Mouse (Mus musculus) heart, embryonic 16.5 days (tissue): Measurements from ENCODE around the gene Pmm1. TPM values are rescaled to one million over a fixed set of nuclear protein-coding genes. Genes with fewer than 3 reads are reported as not detected.
A peak's percentile ranks its signal among the peaks of the same experiment; 100 is the strongest.

Source experiments
- ATAC-seq: fragments of 200-750 bp; cut with Nextera tagmentation; replicated peaks from 2 replicates; pipeline ENCODE4 v1.8.0; 2017; ENCODE audit warnings: moderate number of reproducible peaks; ENCODE audit not compliant: insufficient read depth, low FRiP score; ENCODE audit errors: extremely low read depth
- H3K27ac ChIP-seq: fragments of 300-500 bp; sonication (generic); 2 replicates; pipeline ENCODE4 v1.5.1; 2014; ENCODE audit warnings: mild to moderate bottlenecking, low read length, control low read depth, moderate library complexity
- H3K27me3 ChIP-seq: fragments of 300-500 bp; sonication (generic); 2 replicates; pipeline ENCODE4 v1.6.1; 2014; ENCODE audit warnings: low read length, mixed read lengths; ENCODE audit not compliant: control insufficient read depth, insufficient read depth
- H3K36me3 ChIP-seq: fragments of 300-500 bp; sonication (generic); 2 replicates; pipeline ENCODE4 v1.6.1; 2014; ENCODE audit not compliant: control insufficient read depth, insufficient read depth
- H3K4me1 ChIP-seq: fragments of 300-500 bp; sonication (generic); 2 replicates; pipeline ENCODE4 v1.6.1; 2014; ENCODE audit warnings: low read length, mixed read lengths; ENCODE audit not compliant: control insufficient read depth, insufficient read depth
- H3K4me2 ChIP-seq: fragments of 300-500 bp; sonication (generic); 2 replicates; pipeline ENCODE4 v1.6.1; 2014; ENCODE audit warnings: low read depth, mild to moderate bottlenecking, control low read depth, low read length
- H3K4me3 ChIP-seq: fragments of 300-500 bp; sonication (generic); 2 replicates; pipeline ENCODE4 v1.5.1; 2014; ENCODE audit warnings: mild to moderate bottlenecking, control low read depth, low read length
- H3K9ac ChIP-seq: fragments of 300-500 bp; sonication (generic); 2 replicates; pipeline ENCODE4 v1.6.1; 2014; ENCODE audit warnings: low read length, control low read depth
- H3K9me3 ChIP-seq: fragments of 300-500 bp; sonication (generic); replicated peaks from 2 replicates; pipeline ENCODE4 v1.6.1; 2016; ENCODE audit warnings: low read length; ENCODE audit not compliant: control insufficient read depth
- WGBS: fragments of 180-500 bp; shearing (Covaris S2); extraction: QIAGEN DNeasy Blood & Tissue Kit; methylation state at CpG from one replicate; pipeline ENCODE4 v1.1.7; 2014; 5-methylcytosine and 5-hydroxymethylcytosine counted together
- polyA plus RNA-seq: library from polyadenylated mRNA; unstranded; fragments of >200 nt; fragmentation: Nextera tagmentation; extraction: Ambion mirVana; gene quantifications from 2 replicates; pipeline ENCODE4 v1.2.1, GENCODE M21; 2015

The Pmm1 gene
- polyA plus RNA-seq, 1 experiment from 2014 or later: 22.4 TPM

DNA sequence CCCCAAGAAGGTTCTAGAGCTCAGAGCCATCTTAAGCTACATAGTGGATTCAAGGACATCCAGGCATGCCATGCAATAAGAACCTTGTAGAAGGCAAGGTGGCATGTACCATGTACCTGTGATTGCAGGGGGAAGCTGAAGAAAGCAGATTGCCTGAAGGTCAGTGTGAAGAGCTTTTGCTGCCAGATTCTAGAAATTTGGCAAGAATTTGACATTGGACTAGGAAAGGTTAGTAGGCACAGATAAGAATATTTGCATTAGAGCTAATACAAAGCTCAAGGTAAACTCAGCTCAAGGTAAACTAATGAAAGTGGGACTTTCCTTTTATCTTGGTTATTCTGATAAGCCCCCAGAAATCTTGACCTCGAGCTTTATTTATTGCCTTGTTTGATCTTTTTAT lies 3.5 kb upstream of the Pmm1 start:
- Histone ChIP-seq H3K4me3 (no peak overlapping the region), H3K36me3 (no peaks in the 10 kb centered on the region), H3K9me3 (no peaks in the 10 kb centered on the region), H3K4me1 (peaks cover 6% of the 10 kb centered on the region; the same call in 1 of the 2 replicates), H3K9ac (no peak overlapping the region), H3K27ac (no peak overlapping the region), H3K27me3 (no peaks in the 10 kb centered on the region), H3K4me2 (no peak overlapping the region)
- 49% methylated on average over 1 of the region's 1 CpGs for WGBS
- ATAC-seq: no peak

- peak overlapping the region; percentile 100 for H3K4me2 ChIP-seq
- H3K36me3 ChIP-seq: no peaks in the 10 kb centered on the region
- ATAC-seq: no peak
- no peaks in the 10 kb centered on the region for H3K9me3 ChIP-seq
- H3K27ac ChIP-seq: no peak overlapping the region; the same call in 1 of the 2 replicates
- 3% methylated on average over 7 of the region's 8 CpGs for WGBS
- H3K9ac ChIP-seq: peak overlapping the region; percentile 59
- H3K4me3 ChIP-seq: peak overlapping the region; percentile 78
- peaks cover 6% of the 10 kb centered on the region; the same call in 1 of the 2 replicates for H3K4me1 ChIP-seq
- no peaks in the 10 kb centered on the region for H3K27me3 ChIP-seq
These were observed 335 bp upstream of the Pmm1 start for GRCm38 (mm10) chr15:81961078-81961451.

DNA sequence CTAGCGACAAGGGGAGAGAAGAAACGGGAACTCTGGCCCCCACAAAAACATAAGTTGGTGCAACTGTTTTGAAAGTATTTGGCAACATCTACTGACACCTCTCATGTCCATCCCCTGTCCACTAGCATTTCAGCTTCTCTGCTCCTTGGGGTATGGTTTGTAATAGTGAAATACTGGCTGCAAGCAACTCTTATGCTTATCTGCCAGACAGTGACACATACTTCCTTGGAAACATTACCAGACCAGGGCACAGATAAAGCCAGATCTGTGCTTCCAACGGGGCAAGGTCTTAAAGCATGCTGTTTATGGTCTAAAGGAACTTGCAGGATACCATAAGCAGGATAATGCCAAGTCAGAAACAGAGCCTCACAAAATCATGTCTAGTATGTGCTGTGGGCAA lies 1.8 kb downstream of the Pmm1 start:
- peaks cover 6% of the 10 kb centered on the region; the same call in 1 of the 2 replicates for H3K4me1 ChIP-seq
- no peak overlapping the region for H3K4me2 ChIP-seq
- H3K4me3 ChIP-seq: no peak overlapping the region
- H3K9ac ChIP-seq: no peak overlapping the region
- 63% methylated on average over 3 of the region's 3 CpGs for WGBS
- 0 out of 2 replicates have a peak, but pooled peaks cover 3% of the 10 kb centered on the region for H3K36me3 ChIP-seq
- ATAC-seq: no peak
- H3K27ac ChIP-seq: no peak overlapping the region
- H3K9me3 ChIP-seq: no peaks in the 10 kb centered on the region
- H3K27me3 ChIP-seq: no peaks in the 10 kb centered on the region

DNA sequence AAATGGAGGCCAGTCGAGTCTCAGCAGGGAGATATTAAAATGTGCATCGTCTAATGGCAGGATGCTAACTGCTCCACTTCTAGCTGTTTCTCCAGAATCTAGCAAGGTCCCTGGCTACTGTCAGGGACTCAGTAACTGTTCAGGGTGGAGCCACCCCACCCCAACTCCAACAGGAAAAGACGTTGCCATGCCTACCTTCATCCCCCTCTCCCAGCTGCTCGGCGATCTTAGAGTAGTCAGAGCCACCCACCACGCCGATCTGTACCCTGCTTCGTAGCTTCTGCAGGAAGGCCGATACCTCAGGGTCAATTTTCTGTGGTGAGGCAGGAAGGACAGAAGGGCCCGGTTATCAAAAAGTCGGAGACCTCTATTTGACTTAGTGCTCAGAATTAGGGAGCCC lies 3.1 kb downstream of the Pmm1 start:
- no peak overlapping the region for H3K27ac ChIP-seq
- H3K36me3 ChIP-seq: 0 out of 2 replicates have a peak, but pooled peaks cover 3% of the 10 kb centered on the region
- no peaks in the 10 kb centered on the region for H3K9me3 ChIP-seq
- ATAC-seq: no peak
- H3K9ac ChIP-seq: no peak overlapping the region
- no peaks in the 10 kb centered on the region for H3K27me3 ChIP-seq
- H3K4me2 ChIP-seq: no peak overlapping the region
- 86% methylated on average over 11 of the region's 11 CpGs for WGBS
- H3K4me3 ChIP-seq: no peak overlapping the region
- H3K4me1 ChIP-seq: peaks cover 6% of the 10 kb centered on the region; the same call in 1 of the 2 replicates

GRCm38 (mm10) chr15:81956457-81956856 lies 4.3 kb downstream of the Pmm1 start:
- no peak overlapping the region for H3K27ac ChIP-seq
- H3K27me3 ChIP-seq: no peaks in the 10 kb centered on the region
- no peak for ATAC-seq
- H3K4me2 ChIP-seq: no peak overlapping the region
- H3K4me3 ChIP-seq: no peak overlapping the region
- no peaks in the 10 kb centered on the region for H3K9me3 ChIP-seq
- H3K36me3 ChIP-seq: 0 out of 2 replicates have a peak, but pooled peaks cover 3% of the 10 kb centered on the region
- 58% methylated on average over 8 of the region's 8 CpGs for WGBS
- peaks cover 6% of the 10 kb centered on the region; the same call in 1 of the 2 replicates for H3K4me1 ChIP-seq
- H3K9ac ChIP-seq: no peak overlapping the region

DNA sequence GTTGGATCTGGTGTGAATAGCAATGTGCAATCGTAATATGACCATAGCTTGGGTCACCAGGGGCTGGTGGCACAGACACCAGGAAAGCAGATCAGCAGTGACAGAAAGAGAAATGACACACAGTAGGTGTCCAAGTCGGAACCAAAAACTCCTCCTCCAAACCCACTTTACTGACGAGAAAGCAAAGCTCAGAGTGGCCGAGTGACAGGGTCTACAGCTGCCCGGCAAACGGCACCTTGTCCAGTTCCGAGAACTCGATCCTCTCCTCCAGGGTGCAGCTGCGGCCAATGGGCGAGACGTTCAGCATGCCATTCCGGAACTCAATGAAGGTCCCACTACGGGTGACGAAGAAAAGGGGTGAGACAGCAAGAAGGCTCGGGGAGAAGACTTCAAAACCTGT lies 5.3 kb downstream of the Pmm1 start:
- H3K27me3 ChIP-seq: no peaks in the 10 kb centered on the region
- 90% methylated on average over 15 of the region's 15 CpGs for WGBS
- H3K27ac ChIP-seq: no peak overlapping the region
- no peak overlapping the region for H3K4me3 ChIP-seq
- no peak overlapping the region for H3K9ac ChIP-seq
- 0 out of 2 replicates have a peak, but pooled peaks cover 3% of the 10 kb centered on the region for H3K36me3 ChIP-seq
- no peak overlapping the region for H3K4me2 ChIP-seq
- peaks cover 5% of the 10 kb centered on the region; the same call in 1 of the 2 replicates for H3K4me1 ChIP-seq
- H3K9me3 ChIP-seq: no peaks in the 10 kb centered on the region
- no peak for ATAC-seq

- Histone ChIP-seq H3K9me3 (no peaks in the 10 kb centered on the region), H3K4me2 (no peak overlapping the region), H3K9ac (no peak overlapping the region), H3K4me1 (0 out of 2 replicates have a peak, but pooled peaks cover under 1% of the 10 kb centered on the region), H3K4me3 (no peak overlapping the region), H3K27me3 (no peaks in the 10 kb centered on the region), H3K36me3 (0 out of 2 replicates have a peak, but pooled peaks cover 3% of the 10 kb centered on the region), H3K27ac (no peak overlapping the region)
- WGBS: 88% methylated on average over 6 of the region's 6 CpGs
- ATAC-seq: no peak
These were observed 6.0 kb downstream of the Pmm1 start for GRCm38 (mm10) chr15:81954716-81955115.

DNA sequence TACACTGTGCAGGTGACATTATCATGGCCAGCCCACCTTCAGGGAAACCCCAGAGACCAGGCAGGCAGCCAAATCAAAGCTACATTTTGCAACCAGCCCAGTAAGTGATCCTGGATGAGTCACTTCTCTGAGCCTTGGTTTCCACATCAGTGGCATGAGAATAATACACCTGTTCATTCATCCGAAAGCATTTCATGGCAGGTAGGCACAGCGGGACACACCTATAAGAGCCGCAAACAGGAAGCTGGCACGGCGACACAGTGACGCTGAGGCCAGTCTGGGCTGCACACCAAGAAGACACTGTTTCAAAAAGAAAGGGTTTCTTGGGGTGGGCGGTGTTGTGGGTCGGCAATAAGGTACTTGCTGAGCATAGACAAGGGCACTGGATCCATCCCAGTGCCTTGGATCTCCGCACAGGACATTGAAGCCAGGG lies 6.6 kb downstream of the Pmm1 start:
- WGBS: 95% methylated on average over 9 of the region's 9 CpGs
- ATAC-seq: no peak
- no peaks in the 10 kb centered on the region for H3K4me1 ChIP-seq
- H3K27me3 ChIP-seq: no peaks in the 10 kb centered on the region
- no peak overlapping the region for H3K27ac ChIP-seq
- H3K9ac ChIP-seq: no peak overlapping the region
- no peaks in the 10 kb centered on the region for H3K9me3 ChIP-seq
- no peak overlapping the region for H3K4me3 ChIP-seq
- H3K36me3 ChIP-seq: 0 out of 2 replicates have a peak, but pooled peaks cover 3% of the 10 kb centered on the region
- no peak overlapping the region for H3K4me2 ChIP-seq

DNA sequence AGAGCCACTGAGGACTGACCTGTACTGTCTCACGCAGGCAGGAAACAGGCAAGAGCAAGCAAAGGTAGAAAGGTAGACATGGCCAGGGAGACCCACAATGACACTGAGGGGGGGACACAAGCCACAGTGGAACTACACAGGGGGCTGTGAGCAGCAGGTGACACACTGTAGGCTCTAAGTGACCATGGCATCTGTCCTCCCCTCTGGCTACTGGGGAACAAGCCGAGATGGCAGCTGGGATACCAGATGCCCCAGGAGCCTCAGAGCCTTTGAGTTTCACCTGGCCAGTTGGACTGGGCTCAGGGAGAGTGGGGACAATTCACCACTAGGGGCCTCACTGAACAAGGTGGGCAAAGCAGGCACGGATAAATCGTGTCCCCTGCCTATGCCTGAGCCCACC lies 8.4 kb downstream of the Pmm1 start:
- WGBS: 85% methylated on average over 4 of the region's 4 CpGs
- Histone ChIP-seq H3K4me2 (no peak overlapping the region), H3K4me3 (no peak overlapping the region), H3K27me3 (no peaks in the 10 kb centered on the region), H3K27ac (no peak overlapping the region), H3K9ac (no peak overlapping the region), H3K9me3 (no peaks in the 10 kb centered on the region), H3K4me1 (no peaks in the 10 kb centered on the region), H3K36me3 (0 out of 2 replicates have a peak, but pooled peaks cover 3% of the 10 kb centered on the region)
- no peak for ATAC-seq
